Mouse (Mus musculus): Measurements from ENCODE around the gene Hipk2.

Gene Hipk2

DNA sequence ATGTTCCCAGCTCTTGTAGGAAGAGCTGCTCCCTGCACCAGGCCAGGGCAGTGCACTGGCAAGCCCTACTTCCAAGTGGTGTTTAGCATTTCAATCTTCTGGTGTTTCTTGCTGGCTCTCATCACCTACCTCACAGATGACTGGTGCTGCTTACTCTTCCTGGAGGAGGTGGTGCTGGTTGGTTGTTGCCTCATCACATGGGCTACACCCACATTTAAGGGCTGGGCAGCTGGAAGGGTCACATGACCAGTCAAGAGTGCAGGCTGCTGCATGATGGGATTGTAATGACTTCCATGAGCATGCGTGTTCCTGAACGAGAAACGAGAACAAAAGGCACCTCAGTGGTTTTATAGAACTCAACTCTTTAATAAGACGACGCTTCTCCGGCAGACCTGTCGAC, 157.3 kb downstream of the Hipk2 start:
- POLR2A ChIA-PET, result interaction anchor here in 2 of 4 experiments (1.0 to 2.6 kb wide), 3 partner anchors 12 to 18 kb away, joined by 3 to 16 read pairs (median 3); no protein-coding TSS in a partner anchor
- CTCF ChIA-PET, result interaction anchor here in 3 of 4 experiments (0.5 to 1.5 kb wide), 7 partner anchors 14 to 1117 kb away, joined by 3 to 5 read pairs (median 3); no protein-coding TSS in a partner anchor

DNA sequence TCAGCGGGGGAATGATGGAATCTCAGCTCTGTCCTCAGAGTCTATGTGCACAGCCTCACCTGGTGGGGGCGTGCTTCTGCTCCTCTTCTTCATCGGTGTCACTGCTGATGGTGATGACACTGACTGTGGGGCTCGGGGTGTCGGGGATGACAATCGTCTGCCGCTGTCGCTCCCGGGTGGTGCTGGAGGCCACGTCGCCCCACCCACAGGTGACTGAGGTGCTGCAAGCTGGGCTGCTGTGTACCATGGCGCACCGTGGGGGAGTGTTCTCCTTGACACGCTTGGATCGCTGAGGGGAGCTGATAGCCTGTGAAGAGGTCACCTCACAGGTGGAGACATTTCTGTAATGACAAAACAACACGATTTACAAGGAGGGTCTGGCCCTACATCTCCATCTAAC, 160.1 kb downstream of the Hipk2 start:
- ChIA-PET CTCF (interaction anchor here in 2 of 4 experiments (0.9 to 1.2 kb wide), 3 partner anchors 12 to 65 kb away, joined by 3 to 4 read pairs (median 3); no protein-coding TSS in a partner anchor), POLR2A (interaction anchor here in 1 of 4 experiments (0.6 kb wide), 1 partner anchor 13 kb away, joined by 3 read pairs; no protein-coding TSS in a partner anchor)

GRCm38 (mm10) chr6:38713957-38714898, 161.7 kb downstream of the Hipk2 start:
- POLR2A ChIA-PET, result interaction anchor here in 2 of 4 experiments (0.5 to 1.0 kb wide), 4 partner anchors 10 to 1866 kb away, joined by 3 read pairs; no protein-coding TSS in a partner anchor
- CTCF ChIA-PET, result interaction anchor here in 1 of 4 experiments (0.7 kb wide), 1 partner anchor 42 kb away, joined by 3 read pairs; no protein-coding TSS in a partner anchor

DNA sequence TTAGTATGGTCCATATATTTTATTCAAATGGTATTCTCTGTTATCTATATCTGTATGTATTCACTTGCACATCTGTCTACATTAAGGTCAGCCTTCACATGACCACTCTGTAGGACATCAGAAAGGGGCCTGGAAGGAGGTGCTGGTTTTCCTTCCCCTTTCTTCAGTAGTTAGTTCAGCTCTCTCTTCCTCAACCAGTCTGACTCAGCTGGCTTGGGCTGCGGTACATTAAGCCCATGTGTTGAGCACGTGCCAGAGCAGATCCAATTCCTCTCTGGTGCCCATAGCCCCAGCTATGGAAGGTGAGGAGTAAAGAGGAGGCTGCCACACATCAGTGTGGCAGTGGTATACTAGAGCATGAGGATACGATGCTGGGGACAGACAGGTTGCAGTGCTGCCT, 165.5 kb downstream of the Hipk2 start:
- POLR2A ChIA-PET, result interaction anchor here in 1 of 4 experiments (0.5 kb wide), 1 partner anchor 215 kb away, joined by 3 read pairs; no protein-coding TSS in a partner anchor
- CTCF ChIA-PET, result interaction anchor here in 1 of 4 experiments (1.3 kb wide), 1 partner anchor 26 kb away, joined by 4 read pairs; no protein-coding TSS in a partner anchor

GRCm38 (mm10) chr6:38704264-38704984, 171.5 kb downstream of the Hipk2 start:
- ChIA-PET POLR2A (interaction anchor here in 3 of 4 experiments (0.5 to 1.3 kb wide), 4 partner anchors 9 to 169 kb away, joined by 3 to 5 read pairs (median 3); no protein-coding TSS in a partner anchor), CTCF (interaction anchor here (0.5 to 1.6 kb wide), 9 partner anchors 10 to 579 kb away, joined by 3 to 10 read pairs (median 4); no protein-coding TSS in a partner anchor)

DNA sequence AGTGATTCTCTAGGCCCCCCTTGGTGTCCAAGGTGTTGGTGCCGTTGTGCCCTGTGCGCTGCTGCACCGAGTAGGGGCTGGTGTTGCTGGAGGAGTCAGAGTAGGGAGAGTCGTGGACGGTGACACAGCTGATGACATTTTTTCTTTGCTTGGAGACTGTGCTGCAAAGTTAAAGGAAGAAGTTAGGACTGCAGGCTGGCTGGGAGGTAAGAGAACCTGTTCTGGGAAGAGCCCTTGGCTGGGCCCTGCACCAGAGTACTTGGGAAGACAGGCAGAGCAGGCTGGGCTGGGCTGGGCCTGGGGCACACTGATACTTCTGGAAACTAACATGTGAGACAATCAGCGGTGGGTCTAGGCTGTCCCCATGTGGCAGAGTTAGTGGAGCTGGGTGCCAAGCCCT, 172.4 kb downstream of the Hipk2 start:
- POLR2A ChIA-PET, result interaction anchor here in 3 of 4 experiments (0.6 to 1.3 kb wide), 4 partner anchors 8 to 597 kb away, joined by 3 read pairs; no protein-coding TSS in a partner anchor

DNA sequence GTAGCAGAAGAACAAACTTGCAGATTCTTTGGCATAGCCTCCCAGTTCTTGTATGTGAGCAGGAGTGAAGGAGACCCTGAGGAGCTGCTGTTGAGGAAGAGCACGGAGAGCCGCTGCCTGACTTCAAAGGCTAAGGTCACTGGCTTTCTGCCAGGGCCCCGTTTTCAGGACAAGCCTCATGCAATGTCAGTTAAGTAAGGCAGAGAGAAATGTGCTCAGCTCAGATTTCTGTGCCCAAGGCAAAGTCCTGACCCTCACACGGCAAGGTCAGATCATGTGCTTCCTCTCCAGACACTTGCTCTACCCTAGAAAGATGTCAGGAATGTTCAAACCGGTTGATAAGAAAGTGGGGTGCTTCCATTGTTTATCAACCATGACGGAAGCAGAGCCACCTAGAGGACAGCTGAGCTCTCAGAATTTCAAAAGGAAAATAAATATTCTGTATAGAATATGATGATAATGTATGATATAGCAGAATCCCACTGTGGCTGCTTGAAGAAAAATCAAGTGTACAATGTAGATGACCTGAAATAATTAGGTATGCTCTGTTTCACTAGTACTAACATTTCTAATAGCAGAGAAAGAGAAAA, 173.1 kb downstream of the Hipk2 start:
- ChIA-PET POLR2A (interaction anchor here in 2 of 4 experiments (0.6 to 0.9 kb wide), 2 partner anchors 27 to 598 kb away, joined by 3 read pairs; no protein-coding TSS in a partner anchor), CTCF (interaction anchor here in 2 of 4 experiments (1.6 kb wide), 2 partner anchors 9 to 33 kb away, joined by 3 to 4 read pairs; no protein-coding TSS in a partner anchor)

More for the DNA sequence above, 172.4 kb downstream of the Hipk2 start:
- CTCF ChIA-PET, result interaction anchor here in 3 of 4 experiments (0.6 to 1.6 kb wide), 5 partner anchors 9 to 60 kb away, joined by 3 to 10 read pairs (median 4); no protein-coding TSS in a partner anchor

DNA sequence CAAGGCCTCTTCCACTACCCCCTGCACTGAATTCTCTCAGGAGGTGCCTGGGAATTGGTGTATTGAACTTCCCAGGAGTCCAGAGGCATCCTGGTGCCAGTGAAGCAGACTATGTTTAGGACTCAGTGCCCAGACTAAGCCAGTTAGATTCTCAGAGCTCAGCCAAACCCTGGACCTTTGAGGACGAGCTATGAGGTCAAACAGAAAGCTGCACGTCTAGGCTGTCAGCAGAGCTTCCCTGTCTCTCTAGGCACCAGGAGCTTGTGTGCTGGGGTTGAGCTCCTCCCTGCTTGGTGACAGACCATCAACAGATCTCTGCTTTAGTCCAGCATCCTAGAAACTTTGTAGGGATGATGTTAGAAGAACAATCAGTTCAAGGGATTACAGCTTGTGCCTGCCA, 174.5 kb downstream of the Hipk2 start:
- ChIA-PET POLR2A (interaction anchor here in 2 of 4 experiments (0.5 to 0.6 kb wide), 2 partner anchors 95 to 169 kb away, joined by 4 read pairs; no protein-coding TSS in a partner anchor), CTCF (interaction anchor here in 3 of 4 experiments (0.5 to 1.6 kb wide), 8 partner anchors 8 to 199 kb away, joined by 3 to 6 read pairs (median 4); no protein-coding TSS in a partner anchor)

- ChIA-PET CTCF (interaction anchor here in 1 of 4 experiments (0.8 to 1.8 kb wide), 2 partner anchors 38 to 48 kb away, joined by 3 to 6 read pairs; no protein-coding TSS in a partner anchor), POLR2A (interaction anchor here in 1 of 4 experiments (1.0 kb wide), 1 partner anchor 21 kb away, joined by 3 read pairs; no protein-coding TSS in a partner anchor)
These were observed 177.6 kb downstream of the Hipk2 start for GRCm38 (mm10) chr6:38698233-38698889.

DNA sequence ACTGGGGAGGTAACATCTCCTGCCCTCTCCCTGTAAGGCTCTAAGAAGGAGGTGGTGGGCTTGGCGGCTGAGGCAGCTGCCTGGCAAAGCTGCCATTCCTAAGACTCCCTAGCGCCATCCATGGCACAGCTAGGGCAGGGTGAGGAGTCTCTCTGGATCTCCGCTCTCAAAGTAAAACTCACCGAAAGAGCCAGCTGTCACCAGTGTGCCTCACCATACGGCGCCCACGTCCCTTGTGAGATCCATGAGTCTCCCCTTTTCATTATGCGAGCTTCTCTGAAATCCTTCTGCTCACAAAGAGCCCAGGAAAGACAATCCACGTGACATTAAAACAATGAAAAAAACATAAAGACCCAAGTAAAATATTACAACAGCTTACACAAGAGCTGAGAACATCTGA, 179.4 kb downstream of the Hipk2 start:
- CTCF ChIA-PET, result interaction anchor here in 3 of 4 experiments (0.8 to 5.9 kb wide), 7 partner anchors 9 to 214 kb away, joined by 3 to 30 read pairs (median 5); no protein-coding TSS in a partner anchor
- POLR2A ChIA-PET, result no interaction called here

DNA sequence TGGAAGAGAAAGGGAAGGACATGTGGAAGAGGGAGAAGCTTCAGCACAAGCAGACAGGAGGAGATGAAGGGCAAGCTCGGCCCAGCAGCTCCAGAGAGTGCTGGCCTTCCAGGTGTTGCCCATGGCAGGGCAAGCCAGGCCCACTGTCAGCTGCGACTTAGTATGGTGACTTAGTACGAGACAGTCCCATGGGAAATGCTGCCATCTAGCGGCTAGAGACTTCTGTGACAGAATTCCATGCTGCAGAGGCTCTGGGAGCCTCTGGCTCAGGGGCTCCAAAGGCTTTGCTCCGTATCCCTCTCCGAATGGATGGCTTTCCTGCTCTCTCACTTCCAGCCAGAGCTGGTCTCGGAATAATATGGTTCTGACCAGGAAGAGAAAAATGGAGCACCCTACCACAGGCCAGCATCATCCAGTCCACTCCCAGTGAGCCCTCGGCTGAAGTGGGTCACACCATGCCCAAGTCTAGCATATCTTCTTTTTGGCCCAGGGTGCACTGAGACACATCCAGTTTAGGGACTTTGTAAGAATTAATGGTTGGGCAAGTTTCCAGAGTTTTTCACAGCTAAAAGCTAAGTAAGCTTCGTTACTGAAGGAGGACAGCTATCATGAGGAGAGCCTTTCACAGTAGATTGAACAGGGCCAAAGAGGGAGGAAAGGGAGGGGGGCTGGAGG, 180.4 kb downstream of the Hipk2 start:
- ChIA-PET POLR2A (interaction anchor here in 2 of 4 experiments (0.8 to 1.7 kb wide), 3 partner anchors 9 to 30 kb away, joined by 3 to 4 read pairs (median 3); no protein-coding TSS in a partner anchor), CTCF (interaction anchor here (0.5 to 5.9 kb wide), 19 partner anchors 8 to 285 kb away, joined by 3 to 30 read pairs (median 5); no protein-coding TSS in a partner anchor)

GRCm38 (mm10) chr6:38692556-38692955, 183.4 kb downstream of the Hipk2 start:
- ChIA-PET POLR2A (interaction anchor here in 1 of 4 experiments (0.6 kb wide), 2 partner anchors 15 to 20 kb away, joined by 3 read pairs; no protein-coding TSS in a partner anchor), CTCF (interaction anchor here in 2 of 4 experiments (0.6 to 5.9 kb wide), 4 partner anchors 8 to 46 kb away, joined by 3 to 30 read pairs (median 3); no protein-coding TSS in a partner anchor)

DNA sequence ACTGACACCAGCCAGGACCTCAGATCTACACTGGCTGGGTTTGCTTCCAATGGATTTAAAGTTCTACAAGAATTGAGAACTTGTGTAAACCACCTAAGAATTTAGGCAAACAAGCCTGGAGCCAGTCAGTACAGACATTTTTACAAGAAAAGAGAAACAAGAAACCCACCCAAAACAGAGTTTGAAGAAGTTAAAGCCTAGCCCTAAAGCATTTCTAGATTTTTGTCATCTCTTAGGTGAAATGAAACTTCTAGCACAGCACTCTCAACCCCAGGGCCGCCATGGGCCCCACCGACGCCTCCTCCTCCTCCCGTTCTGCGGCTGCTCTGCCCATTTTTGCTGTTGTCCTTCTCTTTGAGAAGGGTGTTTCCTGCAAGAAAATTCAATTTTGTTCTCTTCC, 184.9 kb downstream of the Hipk2 start:
- POLR2A ChIA-PET, result interaction anchor here in 1 of 4 experiments (0.7 kb wide), 1 partner anchor 660 kb away, joined by 6 read pairs; no protein-coding TSS in a partner anchor
- CTCF ChIA-PET, result interaction anchor here in 2 of 4 experiments (1.1 to 5.9 kb wide), 3 partner anchors 41 to 310 kb away, joined by 3 to 30 read pairs (median 3); partner anchors contain the start of gene Ttc26 (in 1 of the 2)

- POLR2A ChIA-PET, result interaction anchor here in 1 of 4 experiments (0.7 kb wide), 2 partner anchors 660 to 1040 kb away, joined by 3 to 6 read pairs; no protein-coding TSS in a partner anchor
- CTCF ChIA-PET, result interaction anchor here in 3 of 4 experiments (0.7 to 1.2 kb wide), 4 partner anchors 26 to 310 kb away, joined by 3 to 5 read pairs (median 3); partner anchors contain the start of gene Ttc26 (in 1 of the 3)
These were observed 185.3 kb downstream of the Hipk2 start for GRCm38 (mm10) chr6:38690615-38691014.

GRCm38 (mm10) chr6:38688841-38689240, 187.1 kb downstream of the Hipk2 start:
- CTCF ChIA-PET, result interaction anchor here (0.6 to 1.9 kb wide), 13 partner anchors 11 to 1507 kb away, joined by 3 to 13 read pairs (median 3); no protein-coding TSS in a partner anchor

More at GRCm38 (mm10) chr6:38688841-38689240, 187.1 kb downstream of the Hipk2 start:
- POLR2A ChIA-PET, result interaction anchor here in 1 of 4 experiments (0.8 to 1.2 kb wide), 3 partner anchors 12 to 59 kb away, joined by 3 to 6 read pairs (median 4); no protein-coding TSS in a partner anchor
